27 mouse cellular contexts compared by ENCODE assay signal in the genomic region with DNA sequence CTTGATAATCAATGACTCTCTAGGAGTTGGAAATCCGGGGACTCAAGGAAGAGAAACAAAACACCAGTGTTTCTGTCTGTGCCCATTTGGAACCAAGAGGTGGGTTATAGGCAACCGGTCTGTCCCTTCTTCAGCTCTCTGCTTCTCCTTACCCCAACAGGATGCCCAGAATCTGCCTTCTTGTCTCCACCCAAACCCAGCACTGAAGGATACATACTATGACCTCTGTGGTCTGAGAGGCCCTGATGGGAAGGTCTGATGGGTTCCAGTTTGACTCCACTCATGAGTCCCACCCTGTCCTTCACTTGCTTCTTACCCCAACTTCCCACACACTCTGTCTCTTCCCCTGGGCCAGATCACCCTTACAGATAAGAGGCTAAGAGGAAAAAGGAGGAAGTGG. TPM values are rescaled to one million over a fixed set of nuclear protein-coding genes. Genes with fewer than 3 reads are reported as not detected.
"Had no signal": no experiment of that assay in that cellular context is flagged by ENCODE, and none has a peak within 500 bp of the region (broad histone marks: within the 10 kb centered on the region; RNA-seq: fewer than 3 reads in every experiment).

No protein-coding gene starts in this region.

- H3K27ac ChIP-seq: limb, embryonic 10.5 days; limb, embryonic 13.5 days; liver, embryonic 12.5 days; liver, embryonic 15.5 days; lung, embryonic 15.5 days; midbrain, embryonic 10.5 days; neural tube, embryonic 12.5 days; neural tube, embryonic 15.5 days; stomach, embryonic 15.5 days had no signal

- H3K4me3 ChIP-seq: limb, embryonic 10.5 days; limb, embryonic 13.5 days; liver, embryonic 12.5 days; liver, embryonic 15.5 days; lung, embryonic 15.5 days; megakaryocyte, embryonic 14.5 days; midbrain, embryonic 10.5 days; neural tube, embryonic 12.5 days; neural tube, embryonic 15.5 days; stomach, embryonic 15.5 days had no signal

- H3K4me2 ChIP-seq: limb, embryonic 13.5 days; liver, embryonic 12.5 days; liver, embryonic 15.5 days; lung, embryonic 15.5 days; neural tube, embryonic 12.5 days; neural tube, embryonic 15.5 days; stomach, embryonic 15.5 days had no signal

- DNase-seq: kidney, adult 18-20 months; kidney, adult 9 months; kidney, postnatal 14 days; kidney, postnatal 4 days; liver; lung, adult 18-20 months; lung, postnatal 10 days; lung, postnatal 36 days; midbrain, embryonic 14.5 days; right cerebral cortex, adult 18-20 months; right cerebral cortex, postnatal 14 days; right cerebral cortex, postnatal 4 days; spleen, adult 18-20 months; thymus, adult 2 months; thymus, postnatal 25 days had no signal

- ATAC-seq: liver, embryonic 12.5 days had no signal

- H3K9ac ChIP-seq: limb, embryonic 13.5 days; liver, embryonic 12.5 days; liver, embryonic 15.5 days; lung, embryonic 15.5 days; neural tube, embryonic 12.5 days; neural tube, embryonic 15.5 days; stomach, embryonic 15.5 days had no signal

- H3K9me3 ChIP-seq: limb, embryonic 10.5 days; limb, embryonic 13.5 days; liver, embryonic 12.5 days; liver, embryonic 15.5 days; lung, embryonic 15.5 days; midbrain, embryonic 10.5 days; neural tube, embryonic 12.5 days; neural tube, embryonic 15.5 days; stomach, embryonic 15.5 days had no signal

- H3K36me3 ChIP-seq: limb, embryonic 10.5 days; limb, embryonic 13.5 days; liver, embryonic 12.5 days; liver, embryonic 15.5 days; lung, embryonic 15.5 days; midbrain, embryonic 10.5 days; neural tube, embryonic 12.5 days; neural tube, embryonic 15.5 days; stomach, embryonic 15.5 days had no signal

RNA-seq across cellular contexts. Expression of gene Kcne3, which starts 4.9 kb away (rescaled TPM):
- total RNA-seq: layer of hippocampus, postnatal 14 days; left cerebral cortex, postnatal 14 days had no signal
